Mouse (Mus musculus) stomach, postnatal 0 days (tissue): ENCODE results near the gene Ccdc73. TPM values are rescaled to one million over a fixed set of nuclear protein-coding genes. Genes with fewer than 3 reads are reported as not detected.
"Not testable (repeated sequence)": the region's sequence is repeated elsewhere in the genome, so short reads cannot be mapped to it uniquely, and the experiment has no call there.

Experiments
- ATAC-seq: fragments of 200-750 bp; cut with Nextera tagmentation; 2 replicates; pipeline ENCODE4 v1.8.0; 2017; ENCODE audit not compliant: low FRiP score, low TSS enrichment
- DNase-seq: peaks from one replicate; pipeline ENCODE4 v3.0.0-alpha.2; 2016; ENCODE audit warnings: low spot score
- H3K27ac ChIP-seq: fragments of 300-500 bp; sonication (generic); replicated peaks from 2 replicates; pipeline ENCODE4 v1.5.1; 2014; ENCODE audit warnings: mild to moderate bottlenecking, control low read depth
- H3K27me3 ChIP-seq: fragments of 300-500 bp; sonication (generic); 2 replicates; pipeline ENCODE4 v1.6.1; 2014; ENCODE audit warnings: low read length; ENCODE audit not compliant: control insufficient read depth, insufficient read depth
- H3K36me3 ChIP-seq: fragments of 300-500 bp; sonication (generic); 2 replicates; pipeline ENCODE4 v1.6.1; 2014; ENCODE audit warnings: low read length, mixed read lengths; ENCODE audit not compliant: control insufficient read depth, insufficient read depth
- H3K4me1 ChIP-seq: fragments of 300-500 bp; sonication (generic); replicated peaks from 2 replicates; pipeline ENCODE4 v1.6.1; 2014; ENCODE audit warnings: antibody characterized with exemption; ENCODE audit not compliant: control insufficient read depth, insufficient read depth
- H3K4me2 ChIP-seq: fragments of 300-500 bp; sonication (generic); replicated peaks from 2 replicates; pipeline ENCODE4 v1.6.1; 2014; ENCODE audit warnings: low read depth, mild to moderate bottlenecking, control low read depth, moderate library complexity
- H3K4me3 ChIP-seq: fragments of 300-500 bp; sonication (generic); 2 replicates; pipeline ENCODE4 v1.5.1; 2014; ENCODE audit warnings: low read depth, low read length, control low read depth
- H3K9ac ChIP-seq: fragments of 300-500 bp; sonication (generic); 2 replicates; pipeline ENCODE4 v1.6.1; 2014; ENCODE audit warnings: mild to moderate bottlenecking, low read length, control low read depth, mixed read lengths
- H3K9me3 ChIP-seq: fragments of 300-500 bp; sonication (generic); 2 replicates; pipeline ENCODE4 v1.6.1; 2016; ENCODE audit warnings: low read length; ENCODE audit not compliant: control insufficient read depth
- CTCF ChIP-seq: IDR thresholded peaks from 2 replicates; pipeline ENCODE4 v1.5.1; 2016; ENCODE audit warnings: antibody characterized with exemption, low read depth, mild to moderate bottlenecking, moderate library complexity
- EP300 ChIP-seq: optimal IDR thresholded peaks from 2 replicates; pipeline ENCODE3; 2016; ENCODE audit warnings: antibody characterized with exemption
- whole genome bisulfite sequencing: fragments of 180-500 bp; shearing (Covaris S2); extraction: QIAGEN DNeasy Blood & Tissue Kit; methylation state at CpG from one replicate; pipeline ENCODE4 v1.1.7; 2014; 5-methylcytosine and 5-hydroxymethylcytosine counted together
- polyA plus RNA-seq: library from polyadenylated mRNA; unstranded; fragments of >200 nt; fragmentation: Nextera tagmentation; extraction: Ambion mirVana; gene quantifications from 2 replicates; pipeline ENCODE4 v1.2.1, GENCODE M21; 2015

Gene Ccdc73
- polyA plus RNA-seq, 1 experiment from 2014 or later: 5.6 TPM

DNA sequence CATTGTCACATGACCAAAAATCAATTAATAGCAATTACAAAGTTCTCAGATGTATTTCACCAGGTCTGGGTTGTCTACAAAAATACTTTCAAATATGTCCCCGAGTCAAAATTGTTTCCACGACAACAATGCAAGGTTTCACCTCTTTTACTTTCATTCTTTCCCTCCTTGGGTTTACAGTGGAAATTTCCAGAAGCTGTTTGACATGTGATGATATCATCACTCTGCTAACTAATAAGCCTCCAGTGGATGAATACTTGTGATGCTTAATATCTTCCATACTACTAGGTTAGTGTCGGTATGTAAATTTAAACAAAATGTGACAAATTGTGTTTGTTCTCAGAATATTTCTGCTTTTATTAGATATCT, 17.6 kb upstream of the Ccdc73 start:
- Histone ChIP-seq H3K27ac (no peak overlapping the region), H3K4me2 (peak overlapping the region; percentile 99), H3K9me3 (no peaks in the 10 kb centered on the region), H3K36me3 (no peaks in the 10 kb centered on the region), H3K4me3 (peak overlapping the region; percentile 56), H3K9ac (no peak overlapping the region), H3K27me3 (no peaks in the 10 kb centered on the region), H3K4me1 (no peaks in the 10 kb centered on the region)
- no peak for ATAC-seq
- DNase-seq: no peak
- TF ChIP-seq CTCF: no peak
- no peak for TF ChIP-seq EP300
- WGBS: 49% methylated on average over 3 of the region's 3 CpGs

DNA sequence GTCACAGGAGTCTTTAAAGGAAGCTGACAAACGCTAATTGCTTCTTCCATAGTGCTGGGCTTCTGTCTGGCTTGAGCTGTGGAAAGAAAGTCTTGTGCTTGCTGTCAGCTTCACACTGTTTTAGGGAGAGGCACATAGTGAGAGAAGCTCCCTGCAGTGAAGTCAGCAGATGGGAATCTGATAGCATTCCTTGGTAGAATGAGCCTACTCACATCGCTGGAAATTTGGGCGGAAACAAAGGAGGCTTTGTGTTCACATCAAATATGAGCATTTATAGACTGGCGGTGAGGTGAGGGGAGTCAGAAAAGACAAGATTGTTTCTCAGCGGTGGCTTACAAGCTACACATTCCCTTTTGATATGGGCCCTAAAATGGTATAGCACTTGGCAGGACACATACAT, 15.9 kb upstream of the Ccdc73 start:
- H3K4me2 ChIP-seq: no peak overlapping the region
- TF ChIP-seq CTCF (no peak), EP300 (no peak)
- H3K36me3 ChIP-seq: no peaks in the 10 kb centered on the region
- DNase-seq (no peak), ATAC-seq (no peak)
- H3K27ac ChIP-seq: no peak overlapping the region
- no peaks in the 10 kb centered on the region for H3K9me3 ChIP-seq
- no peaks in the 10 kb centered on the region for H3K27me3 ChIP-seq
- no peaks in the 10 kb centered on the region for H3K4me1 ChIP-seq
- H3K4me3 ChIP-seq: no peak overlapping the region
- no peak overlapping the region for H3K9ac ChIP-seq
- 42% methylated on average over 5 of the region's 5 CpGs for WGBS

DNA sequence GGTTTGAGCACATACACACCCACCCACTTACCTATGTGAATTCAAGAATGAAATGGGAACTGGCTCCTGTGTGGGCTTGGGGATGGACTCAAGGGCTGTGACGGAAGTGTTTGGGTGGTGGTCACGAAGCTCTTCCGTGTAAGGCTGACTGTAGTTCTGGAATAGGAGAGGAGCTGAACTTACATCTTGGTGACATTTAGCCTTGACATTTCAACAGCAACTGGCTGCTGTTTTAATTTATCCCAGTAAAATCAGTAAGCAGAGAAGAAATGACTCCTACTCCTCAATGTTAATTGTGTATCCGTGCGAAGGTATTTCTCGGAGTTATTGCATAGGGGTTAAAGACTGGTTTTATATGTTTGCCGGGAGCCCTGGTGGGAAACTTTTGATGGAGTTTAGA, 15.1 kb upstream of the Ccdc73 start:
- DNase-seq (no peak), ATAC-seq (no peak)
- Histone ChIP-seq H3K27me3 (no peaks in the 10 kb centered on the region), H3K4me3 (no peak overlapping the region), H3K4me2 (no peak overlapping the region), H3K27ac (no peak overlapping the region), H3K9me3 (no peaks in the 10 kb centered on the region), H3K9ac (no peak overlapping the region), H3K36me3 (no peaks in the 10 kb centered on the region), H3K4me1 (no peaks in the 10 kb centered on the region)
- no peak for TF ChIP-seq EP300
- no peak for TF ChIP-seq CTCF
- WGBS: 89% methylated on average over 7 of the region's 7 CpGs

DNA sequence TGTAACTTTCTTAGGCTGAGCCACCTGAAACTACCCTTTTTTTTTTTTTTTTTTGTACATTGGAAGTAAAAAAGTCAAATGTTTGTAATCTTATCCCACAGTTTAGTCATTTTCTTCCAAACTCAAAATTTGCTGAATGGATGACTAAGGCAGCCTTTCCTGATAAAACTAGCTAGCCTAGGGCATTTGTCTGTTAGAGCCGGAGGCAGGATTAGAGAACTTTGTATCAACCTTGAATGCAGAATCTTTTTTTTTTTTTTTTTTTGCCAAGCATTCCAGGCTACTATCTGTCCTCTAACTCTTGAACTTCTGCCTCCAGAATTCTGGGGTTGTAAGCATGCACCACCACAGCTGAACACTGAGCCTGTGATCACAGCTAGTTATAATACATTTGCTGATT, 12.8 kb upstream of the Ccdc73 start:
- TF ChIP-seq CTCF (no peak), EP300 (no peak)
- Histone ChIP-seq H3K9me3 (no peaks in the 10 kb centered on the region), H3K27me3 (no peaks in the 10 kb centered on the region), H3K36me3 (no peaks in the 10 kb centered on the region), H3K4me2 (no peak overlapping the region), H3K4me1 (no peaks in the 10 kb centered on the region), H3K4me3 (no peak overlapping the region), H3K9ac (no peak overlapping the region), H3K27ac (no peak overlapping the region)
- DNase-seq (no peak), ATAC-seq (no peak)
- WGBS: 48% methylated on average over 1 of the region's 1 CpGs

DNA sequence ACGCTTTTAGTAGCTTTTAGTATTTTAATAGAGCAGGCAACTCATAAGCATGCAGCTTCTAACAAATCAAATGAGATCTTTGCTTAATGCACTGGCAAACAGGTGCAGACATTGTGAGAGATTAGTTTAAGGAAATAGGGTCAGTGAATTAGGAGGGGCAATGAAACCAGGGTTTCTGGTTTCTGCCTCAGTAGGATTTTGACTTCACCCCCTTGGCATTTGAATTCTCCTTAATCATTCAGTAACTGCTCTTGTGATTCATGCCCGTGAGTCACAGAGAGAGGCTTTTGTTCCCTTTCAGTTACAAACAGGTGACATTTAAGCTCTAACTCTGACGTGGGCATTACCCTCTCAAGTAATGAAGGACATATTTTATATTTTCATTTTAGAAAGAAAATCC, 11.9 kb upstream of the Ccdc73 start:
- Histone ChIP-seq H3K4me1 (no peaks in the 10 kb centered on the region), H3K9me3 (no peaks in the 10 kb centered on the region), H3K4me2 (no peak overlapping the region), H3K36me3 (no peaks in the 10 kb centered on the region), H3K9ac (no peak overlapping the region), H3K4me3 (no peak overlapping the region), H3K27me3 (no peaks in the 10 kb centered on the region), H3K27ac (no peak overlapping the region)
- WGBS: 33% methylated on average over 3 of the region's 3 CpGs
- no peak for ATAC-seq
- TF ChIP-seq CTCF: no peak
- TF ChIP-seq EP300: no peak
- DNase-seq: no peak

DNA sequence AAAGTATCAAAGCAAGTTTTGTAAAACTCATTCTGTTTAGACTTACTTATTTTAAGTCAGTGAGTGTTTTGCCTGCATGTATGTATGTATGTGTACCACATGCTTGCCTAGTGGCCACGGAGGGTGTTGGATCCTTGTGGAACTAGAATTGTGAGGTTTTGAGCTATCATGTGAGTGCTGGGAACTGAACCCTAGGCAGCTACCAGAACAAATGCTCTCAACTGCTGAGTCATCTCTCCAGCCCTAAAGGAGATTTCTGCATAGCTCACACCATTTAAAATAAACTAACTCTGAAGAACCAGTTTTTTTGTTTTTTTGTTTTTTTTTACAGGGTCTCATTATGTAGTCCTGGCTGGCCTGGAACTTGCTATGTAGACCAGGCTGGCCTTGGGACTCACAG, 11.4 kb upstream of the Ccdc73 start:
- no peak for DNase-seq
- no peak for ATAC-seq
- Histone ChIP-seq H3K27ac (no peak overlapping the region), H3K36me3 (no peaks in the 10 kb centered on the region), H3K4me1 (no peaks in the 10 kb centered on the region), H3K9ac (no peak overlapping the region), H3K9me3 (no peaks in the 10 kb centered on the region), H3K27me3 (no peaks in the 10 kb centered on the region), H3K4me3 (no peak overlapping the region), H3K4me2 (no peak overlapping the region)
- TF ChIP-seq EP300 (no peak), CTCF (no peak)
- WGBS: 57% methylated on average over 1 of the region's 1 CpGs

DNA sequence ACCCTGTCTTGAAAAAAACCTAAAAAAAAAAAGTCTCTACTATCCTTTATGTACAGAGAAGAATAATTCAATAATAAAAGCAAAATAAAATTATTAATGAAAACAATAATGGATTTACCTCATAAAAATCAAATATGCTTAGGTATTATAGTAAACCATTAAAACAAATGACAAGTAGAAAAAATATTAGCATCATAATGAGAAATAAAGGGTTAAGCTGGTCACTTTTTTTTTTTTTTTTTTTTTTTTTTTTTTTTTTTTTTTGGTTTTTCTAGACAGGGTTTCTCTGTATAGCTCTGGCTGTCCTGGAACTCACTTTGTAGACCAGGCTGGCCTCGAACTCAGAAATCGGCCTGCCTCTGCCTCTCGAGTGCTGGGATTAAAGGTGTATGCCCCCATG, 9.5 kb upstream of the Ccdc73 start:
- DNase-seq, H3K9ac ChIP-seq, H3K27me3 ChIP-seq, H3K36me3 ChIP-seq, H3K9me3 ChIP-seq, H3K4me2 ChIP-seq, ATAC-seq, H3K27ac ChIP-seq, H3K4me3 ChIP-seq, H3K4me1 ChIP-seq: not testable (repeated sequence)
- WGBS: 95% methylated on average over 3 of the region's 3 CpGs
